Mouse (Mus musculus) lung, postnatal 4 days (tissue): ENCODE results near the gene Defb23.

ENCODE experiments used
- DNase-seq, 2 experiments: peaks; one replicate each; pipeline ENCODE4 v3.0.0; 2021

The Defb23 gene

GRCm38 (mm10) chr2:152464570-152465150, at the start of gene Defb23:
Gene Defb23 (minus strand): TSS chr2:152464620.
- DNase-seq: no peak

- DNase-seq: no peak
Observed at GRCm38 (mm10) chr2:152511592-152511991, 47.2 kb upstream of the Defb23 start, which contains the start of gene Defb26. Gene Defb26 (minus strand): TSS chr2:152511692.

GRCm38 (mm10) chr2:152503950-152504349, 39.5 kb upstream of the Defb23 start:
- DNase-seq: no peak

GRCm38 (mm10) chr2:152500863-152501229, 36.4 kb upstream of the Defb23 start:
- DNase-seq: no peak

- DNase-seq: no peak
Observed at GRCm38 (mm10) chr2:152500204-152500862, 35.9 kb upstream of the Defb23 start.

GRCm38 (mm10) chr2:152498020-152498419, 33.6 kb upstream of the Defb23 start:
- no peak for DNase-seq

GRCm38 (mm10) chr2:152493151-152493550, 28.7 kb upstream of the Defb23 start:
- no peak for DNase-seq

GRCm38 (mm10) chr2:152490038-152490437, 25.6 kb upstream of the Defb23 start, which contains the start of gene Defb22:
Gene Defb22 (minus strand): TSS chr2:152490138.
- DNase-seq: no peak

- no peak for DNase-seq
Observed at GRCm38 (mm10) chr2:152487024-152487423, 22.6 kb upstream of the Defb23 start.

- peak; percentile 8 to 28 for DNase-seq
Observed at GRCm38 (mm10) chr2:152481726-152482125, 17.3 kb upstream of the Defb23 start.

- DNase-seq: no peak
Observed at GRCm38 (mm10) chr2:152480881-152481280, 16.5 kb upstream of the Defb23 start.

GRCm38 (mm10) chr2:152476763-152477162, 12.3 kb upstream of the Defb23 start, which contains the start of gene Defb20:
Gene Defb20 (plus strand): TSS chr2:152477063.
- DNase-seq: no peak

GRCm38 (mm10) chr2:152472434-152472833, 8.0 kb upstream of the Defb23 start:
- DNase-seq: no peak

GRCm38 (mm10) chr2:152470973-152471372, 6.6 kb upstream of the Defb23 start:
- DNase-seq: peak in 1 of 2 experiments; percentile 44

- no peak for DNase-seq
Observed at GRCm38 (mm10) chr2:152459241-152459640, 5.2 kb downstream of the Defb23 start.

GRCm38 (mm10) chr2:152452101-152452781, 12.2 kb downstream of the Defb23 start:
- no peak for DNase-seq

- peak in 1 of 2 experiments; percentile 61 for DNase-seq
Observed at GRCm38 (mm10) chr2:152450241-152450640, 14.2 kb downstream of the Defb23 start.

GRCm38 (mm10) chr2:152447461-152447860, 17.0 kb downstream of the Defb23 start:
- no peak for DNase-seq

- no peak for DNase-seq
Observed at GRCm38 (mm10) chr2:152446642-152447041, 17.8 kb downstream of the Defb23 start.

- DNase-seq: no peak
Observed at GRCm38 (mm10) chr2:152443281-152443680, 21.1 kb downstream of the Defb23 start.

GRCm38 (mm10) chr2:152442322-152442721, 22.1 kb downstream of the Defb23 start:
- DNase-seq: no peak

GRCm38 (mm10) chr2:152439833-152440232, 24.6 kb downstream of the Defb23 start:
- DNase-seq: no peak

- no peak for DNase-seq
Observed at GRCm38 (mm10) chr2:152438963-152439362, 25.5 kb downstream of the Defb23 start.
